Mouse (Mus musculus): ENCODE results near the gene Armc12.
A peak's percentile ranks its signal among the peaks of the same experiment; 100 is the strongest.

The Armc12 gene

GRCm38 (mm10) chr17:28513337-28513736 lies 17.3 kb upstream of the Armc12 start:
- DNase-seq (ENCODE audit: low read depth, low spot score), result no peak

- no peak for DNase-seq (ENCODE audit: low read depth, low spot score)
These were observed 16.8 kb upstream of the Armc12 start for GRCm38 (mm10) chr17:28513844-28514243.

- DNase-seq (ENCODE audit: low read depth, low spot score), result no peak
These were observed 16.1 kb upstream of the Armc12 start for GRCm38 (mm10) chr17:28514555-28514954.

- DNase-seq (ENCODE audit: low read depth, low spot score), result no peak
These were observed 14.9 kb upstream of the Armc12 start for GRCm38 (mm10) chr17:28515431-28516341.

- no peak for DNase-seq (ENCODE audit: low read depth, low spot score)
These were observed 13.7 kb upstream of the Armc12 start for GRCm38 (mm10) chr17:28516881-28517280.

GRCm38 (mm10) chr17:28517441-28517955 lies 13.1 kb upstream of the Armc12 start, which contains the start of gene Fkbp5:
Gene Fkbp5 (minus strand): TSS chr17:28517527.
- peak; percentile 91 for DNase-seq (ENCODE audit: low read depth, low spot score)

GRCm38 (mm10) chr17:28517956-28518614 lies 12.5 kb upstream of the Armc12 start:
- peak; percentile 96 for DNase-seq (ENCODE audit: low read depth, low spot score)

- DNase-seq (ENCODE audit: low read depth, low spot score), result no peak
These were observed 12.0 kb upstream of the Armc12 start for GRCm38 (mm10) chr17:28518615-28519071.

- DNase-seq (ENCODE audit: low read depth, low spot score), result no peak
These were observed 10.8 kb upstream of the Armc12 start for GRCm38 (mm10) chr17:28519827-28520226.

GRCm38 (mm10) chr17:28520561-28520960 lies 10.0 kb upstream of the Armc12 start:
- DNase-seq (ENCODE audit: low read depth, low spot score), result no peak

- DNase-seq (ENCODE audit: low read depth, low spot score), result no peak
These were observed 9.4 kb upstream of the Armc12 start for GRCm38 (mm10) chr17:28521071-28521726.

- no peak for DNase-seq (ENCODE audit: low read depth, low spot score)
These were observed 8.7 kb upstream of the Armc12 start for GRCm38 (mm10) chr17:28521920-28522319.

- peak; percentile 90 for DNase-seq (ENCODE audit: low read depth, low spot score)
These were observed 7.8 kb upstream of the Armc12 start for GRCm38 (mm10) chr17:28522623-28523354.

- no peak for DNase-seq (ENCODE audit: low read depth, low spot score)
These were observed 7.1 kb upstream of the Armc12 start for GRCm38 (mm10) chr17:28523355-28524008.

- DNase-seq (ENCODE audit: low read depth, low spot score), result no peak
These were observed 6.5 kb upstream of the Armc12 start for GRCm38 (mm10) chr17:28524009-28524695.

- DNase-seq (ENCODE audit: low read depth, low spot score), result no peak
These were observed 5.7 kb upstream of the Armc12 start for GRCm38 (mm10) chr17:28524831-28525430.

- DNase-seq (ENCODE audit: low read depth, low spot score), result no peak
These were observed 3.2 kb upstream of the Armc12 start for GRCm38 (mm10) chr17:28527184-28528042.

GRCm38 (mm10) chr17:28528043-28528351 lies 2.6 kb upstream of the Armc12 start:
- DNase-seq (ENCODE audit: low read depth, low spot score), result peak; percentile 75

- no peak for DNase-seq (ENCODE audit: low read depth, low spot score)
These were observed 1.5 kb upstream of the Armc12 start for GRCm38 (mm10) chr17:28529116-28529515.

Measured in skeletal muscle tissue, adult 2 months (tissue).